8 mouse cellular contexts compared by ENCODE assay signal in the genomic region with DNA sequence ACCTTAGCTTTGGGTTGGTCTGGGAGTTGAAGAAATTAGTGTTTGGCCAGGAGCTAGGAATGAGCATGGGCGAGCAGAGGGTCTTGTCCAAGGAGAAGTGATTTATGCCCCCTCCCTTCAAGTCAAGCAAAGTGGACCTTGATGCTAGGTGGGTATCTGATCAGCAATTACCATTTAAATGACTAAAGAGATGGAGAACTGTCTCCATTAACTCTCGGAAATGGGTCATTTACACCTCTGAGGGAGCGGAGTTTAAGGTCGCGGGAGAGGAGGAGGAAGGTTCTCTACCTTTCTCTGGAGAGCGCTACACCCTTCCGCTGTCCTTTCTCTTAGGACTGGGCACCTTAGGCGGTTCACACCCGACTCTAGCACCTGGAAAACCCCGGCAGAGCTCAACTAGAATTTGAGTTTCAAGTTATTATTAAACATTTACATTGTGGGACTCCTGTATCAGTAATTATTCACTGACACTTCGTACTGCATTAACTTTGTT. TPM values are rescaled to one million over a fixed set of nuclear protein-coding genes. Genes with fewer than 3 reads are reported as not detected.
DNase-seq lines count a peak whose midpoint lies in the region; ATAC-seq and TF ChIP-seq lines count a peak whose summit lies in the region.

A gene (minus strand): TSS at position 97 of the 493 bp plus-strand sequence.

- peak within 1 kb of the TSS; percentile 64 for H3K9ac ChIP-seq in lung, embryonic 16.5 days (ENCODE audit: low read length)
- H3K9ac ChIP-seq in hindbrain, postnatal 0 days (replicated peaks; ENCODE audit: low read length) = peak within 1 kb of the TSS; percentile 46
- peak within 1 kb of the TSS; percentile 48 for H3K9ac ChIP-seq in neural tube, embryonic 14.5 days (replicated peaks; ENCODE audit: low read depth, low read length)

- H3K36me3 ChIP-seq in lung, embryonic 16.5 days (ENCODE audit: control insufficient read depth, insufficient read depth, low read length) = no peaks in the 10 kb centered on the region
- no peaks in the 10 kb centered on the region for H3K36me3 ChIP-seq in forebrain, embryonic 10.5 days (replicated peaks)
- no peaks in the 10 kb centered on the region for H3K36me3 ChIP-seq in hindbrain, postnatal 0 days (ENCODE audit: insufficient read depth, low read length)
- no peaks in the 10 kb centered on the region for H3K36me3 ChIP-seq in neural tube, embryonic 14.5 days (ENCODE audit: control insufficient read depth, insufficient read depth, low read length)

- peak within 1 kb of the TSS; percentile 55 for H3K4me3 ChIP-seq in lung, embryonic 16.5 days (ENCODE audit: low read length)
- H3K4me3 ChIP-seq in forebrain, embryonic 10.5 days = peak within 1 kb of the TSS; percentile 61
- peak within 1 kb of the TSS; percentile 51 for H3K4me3 ChIP-seq in hindbrain, postnatal 0 days (ENCODE audit: low read length)
- H3K4me3 ChIP-seq in neural tube, embryonic 14.5 days (ENCODE audit: low read depth, low read length) = peak within 1 kb of the TSS; percentile 49

- WGBS in lung, embryonic 16.5 days = 6% methylated on average over 11 of the region's 11 CpGs
- 4% methylated on average over 11 of the region's 11 CpGs for WGBS in forebrain, embryonic 10.5 days
- WGBS in hindbrain, postnatal 0 days = 17% methylated on average over 11 of the region's 11 CpGs
- 5% methylated on average over 11 of the region's 11 CpGs for WGBS in neural tube, embryonic 14.5 days

- H3K4me2 ChIP-seq in lung, embryonic 16.5 days (ENCODE audit: low read depth, low read length) = peak within 1 kb of the TSS; percentile 98
- H3K4me2 ChIP-seq in hindbrain, postnatal 0 days (ENCODE audit: low read depth, low read length) = peak within 1 kb of the TSS; percentile 94
- peak within 1 kb of the TSS; percentile 84 for H3K4me2 ChIP-seq in neural tube, embryonic 14.5 days (ENCODE audit: low read depth, low read length)

- DNase-seq in lung, postnatal 36 days = no peak
- DNase-seq in forebrain, embryonic 10.5 days (ENCODE audit: extremely low spot score, low spot score) = no peak
- no peak for DNase-seq in hindbrain, postnatal 0 days (ENCODE audit: low spot score)
- no peak for DNase-seq in kidney, adult 9 months
- DNase-seq in kidney, postnatal 14 days = no peak

- H3K4me1 ChIP-seq in lung, embryonic 16.5 days (replicated peaks; ENCODE audit: control insufficient read depth, insufficient read depth, low read length) = peaks cover 21% of the 10 kb centered on the region
- peaks cover 44% of the 10 kb centered on the region for H3K4me1 ChIP-seq in forebrain, embryonic 10.5 days
- 0 out of 2 replicates have a peak, but pooled peaks cover 9% of the 10 kb centered on the region for H3K4me1 ChIP-seq in hindbrain, postnatal 0 days (ENCODE audit: insufficient read depth, low read length)
- H3K4me1 ChIP-seq in neural tube, embryonic 14.5 days (ENCODE audit: control insufficient read depth, insufficient read depth, low read length) = peaks cover 4% of the 10 kb centered on the region

- no peak for ATAC-seq in lung, embryonic 16.5 days (ENCODE audit: low read depth)
- ATAC-seq in hindbrain, postnatal 0 days = no peak
- no peak for ATAC-seq in neural tube, embryonic 14.5 days (ENCODE audit: low read depth)
- ATAC-seq in inflammation-experienced regulatory T-cells, adult 6 months = no peak

- no peak within 1 kb of the TSS for H3K27ac ChIP-seq in lung, embryonic 16.5 days (ENCODE audit: low read length)
- peak within 1 kb of the TSS; percentile 89 for H3K27ac ChIP-seq in forebrain, embryonic 10.5 days
- no peak within 1 kb of the TSS for H3K27ac ChIP-seq in hindbrain, postnatal 0 days
- H3K27ac ChIP-seq in neural tube, embryonic 14.5 days (ENCODE audit: low read depth, low read length) = peak within 1 kb of the TSS; percentile 58

- H3K9me3 ChIP-seq in lung, embryonic 16.5 days (ENCODE audit: control insufficient read depth, low read length) = 0 out of 2 replicates have a peak, but pooled peaks cover 2% of the 10 kb centered on the region
- H3K9me3 ChIP-seq in forebrain, embryonic 10.5 days = peaks cover 3% of the 10 kb centered on the region; the same call in 1 of the 2 replicates
- no peaks in the 10 kb centered on the region for H3K9me3 ChIP-seq in hindbrain, postnatal 0 days (ENCODE audit: low read length)
- no peaks in the 10 kb centered on the region for H3K9me3 ChIP-seq in neural tube, embryonic 14.5 days (ENCODE audit: control insufficient read depth, low read length)

- no peak for TF ChIP-seq CTCF in hindbrain, postnatal 0 days (IDR thresholded peaks at IDR 0.05; ENCODE audit: low read depth)

- peaks cover 52% of the 10 kb centered on the region for H3K27me3 ChIP-seq in lung, embryonic 16.5 days (ENCODE audit: control insufficient read depth, insufficient read depth, low read depth, low read length)
- peaks cover 100% of the 10 kb centered on the region for H3K27me3 ChIP-seq in forebrain, embryonic 10.5 days (ENCODE audit: poor library complexity, severe bottlenecking)
- peaks cover 24% of the 10 kb centered on the region for H3K27me3 ChIP-seq in hindbrain, postnatal 0 days (ENCODE audit: insufficient read depth, low read length)
- H3K27me3 ChIP-seq in neural tube, embryonic 14.5 days (ENCODE audit: control insufficient read depth, insufficient read depth, low read length) = peaks cover 14% of the 10 kb centered on the region

RNA-seq across cellular contexts. Expression of the gene that starts here (rescaled TPM):
- polyA plus RNA-seq in lung, embryonic 16.5 days (2015; fragmentation: Nextera tagmentation; extraction: Ambion mirVana) = 1.7 and 1.9 TPM in 2 replicates
- polyA plus RNA-seq in forebrain, embryonic 10.5 days (2016; fragmentation: Nextera tagmentation; extraction: Ambion mirVana) = 6.2 and 6.5 TPM in 2 replicates
- total RNA-seq in hindbrain, postnatal 0 days (2014; rRNA removed) = 81.7 and 101 TPM in 2 replicates
- polyA plus RNA-seq in hindbrain, postnatal 0 days (2015; fragmentation: Nextera tagmentation; extraction: Ambion mirVana) = 13.8 and 14.3 TPM in 2 replicates
- polyA plus RNA-seq in neural tube, embryonic 14.5 days (2014; fragmentation: Nextera tagmentation; extraction: Ambion mirVana) = 14.9 and 15.7 TPM in 2 replicates
- under 1 TPM; 0.13 to 0.31 (median 0.18) TPM for polyA plus RNA-seq in inflammation-experienced regulatory T-cells, adult 6 months (2017; shearing (Covaris generic))

Comparison
In these comparisons a context has a peak if more than half of its experiments do, and no peak if none do; other contexts are left out.
1. H3K27ac ChIP-seq: peak in forebrain, embryonic 10.5 days (single experiment) and neural tube, embryonic 14.5 days (single experiment); none in lung, embryonic 16.5 days (single experiment) and hindbrain, postnatal 0 days (single experiment).
2. Peak in every context shown above with its lines, with median percentiles within 50 percentile points of each other: H3K4me2 ChIP-seq, H3K4me3 ChIP-seq and H3K9ac ChIP-seq.